Mouse (Mus musculus) spleen, adult 12 weeks (tissue): Measurements from ENCODE around the gene Khnyn.

Source experiments
- DNase-seq: peaks from one replicate; pipeline ENCODE4 v3.0.0; 2022; ENCODE audit warnings: low spot score

Khnyn gene

DNA sequence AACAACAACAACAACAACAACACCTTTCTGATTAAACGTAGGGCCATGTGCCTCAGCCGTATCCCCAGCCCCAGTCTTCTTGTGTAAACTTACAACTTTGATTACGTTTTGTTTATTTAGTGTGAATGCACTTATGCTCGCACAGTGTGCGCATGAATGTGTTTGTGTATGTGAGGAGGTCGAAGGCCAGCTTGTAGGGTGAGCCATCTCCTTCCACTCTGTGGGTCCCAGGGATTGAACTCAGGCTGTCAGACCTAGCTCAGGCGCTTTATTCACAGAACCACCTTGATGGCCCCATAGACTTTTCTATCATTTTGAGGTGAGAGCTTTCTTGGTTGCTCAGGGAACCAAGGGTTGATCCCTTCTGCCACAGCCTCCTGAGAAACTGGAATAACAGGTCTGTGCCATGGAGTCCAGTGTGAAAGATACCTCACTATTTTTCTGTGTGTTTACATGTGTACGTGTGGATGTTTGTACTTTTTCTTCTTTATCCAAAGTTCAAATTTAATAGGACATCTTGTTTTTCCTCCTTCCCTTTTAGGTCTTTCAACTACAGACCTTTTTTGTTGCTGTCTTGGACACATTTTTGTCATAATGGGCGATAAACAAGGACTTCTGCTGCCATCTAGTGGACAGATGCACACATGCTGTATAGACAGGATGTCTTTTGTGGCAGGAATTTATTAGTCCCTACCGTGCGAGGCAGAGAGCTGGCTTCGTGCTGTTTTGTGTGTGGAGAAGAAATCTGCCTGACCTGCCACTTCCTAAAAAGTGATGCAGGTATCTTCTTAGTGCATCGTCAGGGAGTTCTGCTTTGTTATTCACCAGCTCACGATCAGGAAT, 33.7 kb downstream of the Khnyn start:
- DNase-seq: peak; percentile 32

DNA sequence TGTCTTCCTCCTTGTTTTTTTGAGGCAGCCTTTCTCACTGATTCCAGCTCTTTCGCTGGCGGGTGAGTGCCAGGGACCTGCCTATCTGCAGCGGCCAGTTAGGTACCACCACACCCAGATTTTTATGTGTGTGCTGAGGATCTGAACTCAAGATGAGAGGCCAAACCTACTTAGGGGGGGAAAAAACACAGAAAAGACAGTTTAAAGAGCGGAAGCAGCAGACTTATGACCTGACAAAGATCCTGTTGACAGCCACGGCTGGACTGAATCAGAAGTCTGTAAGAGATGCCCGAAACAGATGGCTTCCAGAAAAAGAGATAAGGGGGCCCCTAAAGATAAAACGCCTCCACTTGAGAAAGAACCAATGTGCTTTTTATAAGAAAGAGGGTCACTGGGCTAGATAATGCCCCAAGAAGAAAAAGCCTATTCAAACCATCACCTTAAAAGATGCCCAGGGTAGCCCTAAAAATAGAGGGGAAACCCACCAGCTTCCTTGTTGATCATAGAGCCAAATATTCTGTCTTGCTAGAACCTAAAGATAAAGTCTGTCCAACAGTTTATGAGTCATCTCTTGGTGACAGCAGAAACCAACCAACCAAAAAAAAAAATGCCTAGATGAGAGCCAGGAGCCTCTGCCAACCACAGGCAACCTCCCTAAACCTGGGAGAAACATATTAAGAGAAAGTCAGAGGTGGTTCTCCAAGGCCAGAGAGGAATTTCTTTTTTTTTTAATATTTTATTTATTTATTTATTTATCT, 37.9 kb downstream of the Khnyn start:
- DNase-seq: no peak

DNA sequence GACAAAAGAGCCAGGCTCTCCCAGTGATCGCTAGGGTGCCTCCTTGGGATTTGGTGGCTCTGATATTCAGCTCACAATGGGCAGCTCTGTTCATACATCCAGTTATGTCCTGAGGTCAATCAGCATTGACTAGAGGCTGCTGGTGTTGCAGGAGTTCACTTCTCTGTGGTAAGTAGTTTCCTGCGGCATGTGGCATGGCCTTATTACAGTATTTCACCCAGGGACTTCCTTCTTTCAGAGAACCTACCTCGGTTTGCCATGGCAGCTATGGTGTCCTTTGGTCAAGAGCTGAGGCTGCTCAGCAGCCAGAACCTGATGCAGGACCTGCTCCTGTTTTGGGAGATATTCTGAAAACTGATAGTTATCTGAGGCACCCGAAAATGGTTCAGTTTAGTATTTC, 42.1 kb downstream of the Khnyn start:
- no peak for DNase-seq

DNA sequence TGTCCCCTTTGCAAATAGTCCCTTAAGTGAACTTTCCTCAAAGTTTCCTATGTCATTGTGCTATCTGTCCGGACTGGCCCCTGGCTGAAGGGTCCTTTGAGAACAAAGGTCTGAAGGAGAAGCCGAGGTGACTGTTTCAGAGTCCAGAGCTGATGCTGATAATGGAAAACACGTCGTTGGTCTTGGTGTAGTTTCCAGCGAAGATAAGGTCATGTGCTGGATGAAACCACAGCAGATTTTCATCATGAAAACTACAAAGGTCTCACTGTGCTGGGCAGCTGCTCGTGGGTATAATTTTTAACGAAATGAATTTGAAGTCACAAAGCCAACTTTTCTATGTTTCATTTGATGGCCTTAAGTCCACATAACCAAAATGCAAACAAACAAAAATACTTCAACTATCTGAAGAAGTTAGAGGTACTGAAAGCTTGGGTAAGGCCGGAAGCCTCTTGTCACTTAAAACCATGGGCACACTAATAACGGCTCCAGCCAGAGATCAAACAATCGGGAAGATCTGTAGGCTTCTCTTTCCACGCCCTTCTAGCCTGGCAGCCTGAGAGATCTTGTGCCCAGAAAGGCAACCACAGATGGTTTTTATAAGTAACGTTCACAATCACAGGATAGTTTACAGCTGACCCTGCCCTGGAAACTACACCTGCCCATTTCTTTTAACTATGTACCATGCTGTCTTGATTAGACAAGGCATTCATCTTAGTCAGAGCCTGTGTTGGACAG, 44.7 kb downstream of the Khnyn start:
- DNase-seq: no peak

DNA sequence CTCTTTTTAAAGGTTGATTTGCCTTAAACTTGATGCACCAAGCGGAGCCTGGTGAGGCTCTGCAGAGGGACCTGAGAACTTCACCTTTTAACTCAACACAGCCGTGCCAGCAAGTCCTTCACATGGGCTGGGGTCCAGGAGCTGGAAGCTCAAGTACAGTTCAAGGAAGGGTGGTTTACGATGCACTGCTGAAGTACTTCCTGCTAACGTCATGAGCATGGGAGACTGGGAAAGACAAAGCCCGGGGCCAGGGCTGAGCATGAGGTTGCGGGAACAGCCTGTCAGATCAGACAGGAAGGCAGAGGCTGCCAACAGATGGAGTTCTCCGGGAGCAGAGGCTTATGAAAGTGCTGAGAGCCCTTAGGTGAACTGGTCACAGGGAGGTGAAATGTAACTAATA, 48.8 kb downstream of the Khnyn start:
- no peak for DNase-seq

DNA sequence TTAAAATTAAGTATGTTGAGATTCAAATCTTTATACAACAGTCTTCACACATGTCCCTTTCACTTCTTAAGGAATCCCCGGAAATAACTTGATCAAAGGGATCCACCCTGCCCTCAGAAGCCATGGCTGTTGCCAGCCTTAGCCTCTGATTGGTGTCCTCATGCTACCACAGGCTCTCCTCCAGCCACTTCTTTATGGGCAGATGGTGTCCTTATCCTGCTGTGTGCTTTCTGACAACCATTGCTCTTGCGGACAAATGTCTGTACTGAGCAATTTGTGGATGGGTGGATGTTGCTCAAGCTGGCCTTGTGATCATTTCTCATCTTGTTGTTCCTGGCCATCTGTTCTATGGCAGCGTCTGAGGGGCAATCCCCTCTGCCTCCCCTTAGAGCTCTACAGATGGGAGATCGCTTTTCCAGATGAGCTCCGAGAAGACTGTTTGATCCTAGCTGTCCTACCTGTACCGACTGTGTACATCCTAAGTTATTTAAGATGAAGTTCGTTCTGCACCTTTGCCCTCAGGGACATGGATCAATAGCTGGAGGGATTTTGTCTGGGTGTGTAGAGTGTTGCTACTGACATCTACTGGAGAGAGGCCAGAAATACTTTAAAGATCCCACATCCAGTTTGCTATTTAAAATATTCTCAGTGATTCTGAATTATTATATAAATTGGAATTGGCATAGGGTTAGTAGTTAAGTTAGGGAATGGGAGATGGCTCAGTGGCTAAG, 55.5 kb downstream of the Khnyn start:
- no peak for DNase-seq

DNA sequence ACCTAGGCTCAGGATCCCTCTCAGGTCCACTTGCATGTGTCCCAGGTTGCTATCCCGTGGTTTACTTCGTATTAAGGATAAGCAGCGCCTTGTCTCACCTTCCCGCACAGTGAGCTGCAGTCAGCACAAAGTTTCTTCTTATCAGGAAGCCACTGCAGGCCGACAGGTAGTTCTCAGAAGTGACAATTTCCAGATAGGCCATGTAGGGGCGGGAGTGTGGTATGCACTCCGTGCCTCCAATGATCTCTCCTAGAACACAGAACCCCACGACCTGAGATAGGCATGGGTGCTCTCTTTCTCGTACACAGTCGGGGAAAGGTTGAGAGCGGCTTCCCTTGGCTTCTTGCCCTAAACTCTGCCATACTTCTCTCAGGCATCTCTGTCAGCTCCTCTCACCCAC, 58.9 kb downstream of the Khnyn start:
- no peak for DNase-seq

DNA sequence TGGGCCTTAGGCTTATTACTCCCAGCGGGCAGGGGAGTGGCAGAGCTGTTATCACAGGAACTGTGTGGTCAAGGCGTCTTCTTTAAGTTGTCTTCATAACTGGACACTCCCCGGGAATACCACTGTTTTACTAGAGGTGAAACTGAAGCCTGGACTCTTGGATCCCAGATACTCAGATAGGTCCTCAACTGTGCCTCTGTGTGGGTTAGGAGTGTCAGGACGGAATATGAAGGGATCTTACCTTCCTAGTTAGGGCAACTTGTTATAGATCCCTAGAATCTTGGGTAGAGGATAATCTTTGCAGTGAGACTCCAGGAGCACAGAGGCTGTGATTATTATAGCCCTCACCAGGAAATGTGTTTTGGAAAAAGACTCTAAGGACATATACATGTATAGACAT, 59.8 kb downstream of the Khnyn start, which contains the start of gene Cma1:
Cma1 (minus strand) TSS at position 101 of the 400 bp plus-strand sequence.
- DNase-seq: no peak

DNA sequence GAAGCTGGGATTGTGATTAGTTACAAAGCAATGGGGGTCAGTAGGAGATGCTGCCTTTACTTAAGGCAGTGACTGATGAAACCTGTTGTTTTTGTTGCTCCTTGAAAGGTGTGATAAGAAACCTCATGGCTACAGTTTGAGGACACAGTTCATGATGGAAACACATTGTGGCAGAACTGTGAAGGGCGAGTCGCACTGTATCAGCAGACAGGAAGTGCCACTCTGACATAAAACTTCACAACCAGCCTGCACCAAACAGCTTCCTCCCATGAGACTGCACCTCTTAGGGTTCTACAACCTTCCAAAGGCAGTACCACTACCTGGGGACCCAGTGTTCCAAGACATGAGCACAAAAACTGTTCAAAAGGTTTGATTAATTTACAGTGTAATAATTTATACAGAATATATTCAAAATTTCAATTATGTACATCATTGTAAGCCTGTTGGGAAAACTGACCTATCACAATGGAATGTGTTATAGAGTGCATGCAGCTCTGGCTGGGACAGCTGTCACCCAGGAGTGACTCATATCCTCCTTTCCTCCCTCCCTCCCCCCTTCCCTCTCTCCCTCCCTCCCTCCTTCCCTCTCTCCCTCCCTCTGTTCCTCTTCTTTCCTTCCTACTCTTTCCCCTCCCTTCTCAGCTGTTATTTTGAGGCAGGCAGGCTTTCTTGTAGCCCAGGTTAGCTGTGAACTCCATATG, 61.7 kb downstream of the Khnyn start:
- no peak for DNase-seq
